Mouse (Mus musculus): ENCODE results near the gene C9orf72.

The C9orf72 gene

GRCm38 (mm10) chr4:35177926-35178645 lies 47.9 kb downstream of the C9orf72 start:
- DNase-seq (ENCODE audit: low read depth), result no peak

DNA sequence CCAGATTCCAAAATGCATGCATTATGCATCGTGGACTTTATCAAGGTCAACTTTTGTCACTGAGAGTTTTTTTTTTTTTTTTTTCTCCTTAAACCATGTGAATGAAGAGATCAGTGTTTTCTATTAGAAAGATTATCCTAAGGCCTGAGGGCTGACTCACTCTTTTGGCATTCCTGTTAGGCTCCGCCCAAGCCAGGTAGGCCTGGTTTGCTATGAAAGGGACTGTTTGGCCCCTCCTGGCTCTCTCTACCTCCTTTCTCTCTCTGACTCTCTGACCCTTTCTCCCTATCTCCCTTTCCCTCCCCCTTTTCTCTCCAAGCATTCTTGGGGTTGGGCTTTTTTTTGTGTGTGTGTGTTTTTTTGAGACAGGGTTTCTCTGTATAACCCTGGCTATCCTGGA lies 50.4 kb downstream of the C9orf72 start:
- no peak for DNase-seq (ENCODE audit: low read depth)

- DNase-seq (ENCODE audit: low read depth), result no peak
These were observed 52.4 kb downstream of the C9orf72 start for GRCm38 (mm10) chr4:35173551-35173950.

DNA sequence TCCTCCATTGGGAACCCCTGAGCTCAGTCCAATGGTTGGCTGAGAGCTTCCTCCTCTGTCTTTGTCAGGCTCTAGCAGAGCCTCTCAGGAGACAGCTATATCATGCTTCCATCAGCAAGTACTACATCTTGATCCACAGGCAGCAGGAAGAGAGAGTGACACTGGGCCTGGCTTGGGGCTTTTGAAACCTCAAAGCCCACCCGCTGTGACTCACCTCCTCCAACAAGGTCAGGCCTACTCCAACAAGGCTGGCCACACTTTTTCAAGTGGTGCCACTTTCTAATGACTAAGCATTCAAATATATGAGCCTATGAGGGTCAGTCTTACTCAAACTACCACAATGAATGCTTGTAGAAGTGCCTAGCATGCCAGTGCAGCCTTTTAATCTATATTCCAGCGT lies 53.5 kb downstream of the C9orf72 start:
- DNase-seq (ENCODE audit: low read depth), result no peak

- no peak for DNase-seq (ENCODE audit: low read depth)
These were observed 56.3 kb downstream of the C9orf72 start for GRCm38 (mm10) chr4:35169571-35170125.

DNA sequence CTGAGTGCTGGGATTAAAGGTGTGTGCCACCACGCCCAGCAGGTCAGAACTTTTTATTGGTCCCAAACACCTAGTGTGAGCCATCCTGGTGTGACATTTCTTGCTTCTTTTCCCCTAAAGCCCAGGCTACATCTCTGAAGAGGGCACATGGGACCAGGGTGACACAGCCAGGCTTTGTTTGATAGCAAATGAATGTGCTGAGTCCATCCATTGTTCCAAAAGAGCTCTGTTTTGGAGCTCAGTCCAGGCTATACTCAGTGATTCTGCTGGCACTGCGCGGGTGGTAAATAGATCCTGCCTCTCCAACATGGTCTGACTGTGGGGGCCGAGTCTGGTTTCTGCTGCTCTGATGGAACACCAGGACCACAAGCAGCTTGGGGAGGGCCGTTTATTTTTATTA lies 58.1 kb downstream of the C9orf72 start:
- no peak for DNase-seq (ENCODE audit: low read depth)

DNA sequence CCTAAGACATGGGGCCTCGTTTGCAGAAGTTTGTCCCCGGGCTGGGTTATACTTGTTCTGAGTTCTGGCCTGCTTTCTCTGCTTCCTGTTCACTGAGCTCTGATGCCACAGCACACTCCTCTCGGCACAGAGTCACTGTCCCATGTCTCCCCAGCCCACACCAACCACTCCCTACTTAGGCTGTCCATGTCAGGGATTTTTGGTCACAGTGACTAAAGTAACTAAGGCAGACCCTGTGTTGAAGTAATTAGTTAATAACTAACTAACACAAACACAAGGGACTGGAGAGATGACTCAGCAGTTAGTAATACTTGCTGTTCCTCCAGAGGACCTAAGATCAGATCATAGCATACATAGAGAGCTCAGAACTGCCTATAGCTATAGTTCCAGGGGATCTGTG lies 60.0 kb downstream of the C9orf72 start:
- DNase-seq (ENCODE audit: low read depth), result no peak

DNA sequence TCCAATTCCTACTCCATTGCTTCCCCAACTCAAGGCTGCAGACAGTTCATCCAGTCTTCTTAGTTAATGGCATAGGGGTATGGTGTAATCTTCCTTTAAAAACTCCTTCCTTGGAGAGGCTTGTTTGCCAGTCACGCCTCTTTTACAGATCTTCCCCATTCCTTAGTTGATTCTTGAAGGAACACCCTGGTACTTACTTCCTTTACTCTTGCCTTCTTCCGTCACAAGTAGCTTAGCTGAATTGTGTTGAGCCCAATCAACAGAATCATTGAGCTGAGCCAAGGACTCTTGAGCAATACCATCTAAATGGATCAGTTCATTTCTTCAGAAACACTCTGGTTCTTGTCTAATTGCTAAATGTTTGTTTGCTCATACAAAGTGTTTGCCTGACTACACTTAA lies 60.7 kb downstream of the C9orf72 start:
- no peak for DNase-seq (ENCODE audit: low read depth)

- no peak for DNase-seq (ENCODE audit: low read depth)
These were observed 68.2 kb downstream of the C9orf72 start for GRCm38 (mm10) chr4:35157815-35158214.

- DNase-seq (ENCODE audit: low read depth), result peak; percentile 91
These were observed 69.0 kb downstream of the C9orf72 start, which contains the start of gene Mob3b for GRCm38 (mm10) chr4:35156751-35157611. Gene Mob3b, minus strand, starts transcription at chr4:35157484.

DNA sequence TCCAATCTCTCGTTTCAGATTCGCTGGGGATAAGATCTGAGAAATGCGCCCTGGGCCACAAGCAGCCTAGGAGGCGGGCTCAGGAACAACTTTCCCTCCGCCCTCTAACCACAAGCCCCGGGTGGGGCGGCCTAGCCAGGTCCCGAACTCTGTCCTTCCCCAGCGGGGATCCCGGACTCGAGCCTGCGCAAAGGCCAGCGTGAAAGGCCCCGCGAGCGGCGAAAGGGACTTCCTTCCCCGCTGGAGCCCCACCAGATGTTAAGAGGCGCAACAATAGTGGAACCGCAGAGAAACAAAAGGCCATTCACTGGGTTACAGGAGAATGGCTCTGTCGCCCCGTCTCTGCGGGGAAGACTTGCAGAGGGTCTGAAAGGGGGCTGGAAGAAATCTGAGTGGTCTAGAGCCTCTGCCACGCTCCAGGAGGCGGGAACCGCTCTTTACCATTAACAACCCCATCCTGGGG lies 69.8 kb downstream of the C9orf72 start:
- DNase-seq (ENCODE audit: low read depth), result peak; percentile 73

DNA sequence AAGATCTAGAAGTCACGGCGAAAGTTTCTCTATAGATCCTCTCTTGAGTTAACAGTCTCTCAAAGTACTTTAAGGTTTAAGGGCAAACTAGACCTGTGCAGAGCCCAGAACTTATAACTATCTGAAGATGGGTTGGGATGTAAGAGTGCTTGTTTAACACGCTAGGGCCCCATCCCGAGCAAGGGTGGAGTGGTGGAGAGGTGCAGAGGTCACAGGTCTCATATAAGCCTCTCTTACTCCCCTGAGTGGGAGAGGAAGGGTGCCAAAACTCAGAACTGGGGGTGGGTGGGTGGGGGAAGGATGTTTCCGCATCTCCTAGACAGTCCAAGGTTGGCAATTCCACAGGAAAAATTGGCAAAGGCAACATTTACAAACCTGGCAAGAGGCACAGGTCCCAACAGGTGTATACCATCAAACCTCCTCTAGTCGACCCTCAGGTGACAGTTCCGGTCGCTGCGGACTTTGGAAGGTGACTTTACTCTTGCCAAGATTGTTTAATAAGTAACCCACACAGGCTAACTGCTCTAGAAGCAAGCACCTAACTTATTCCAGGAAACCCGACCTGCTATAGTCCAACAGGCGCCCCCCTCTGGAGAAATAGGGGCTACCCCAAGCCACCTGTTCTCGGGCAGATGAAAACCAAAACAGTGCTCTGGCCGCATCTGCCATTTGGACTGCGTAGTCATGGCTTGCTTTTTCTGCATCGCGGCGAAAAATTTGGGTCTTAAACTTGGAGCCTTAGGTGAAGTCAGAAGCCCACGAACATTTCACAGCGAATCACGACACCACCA lies 70.6 kb downstream of the C9orf72 start:
- peak; percentile 68 for DNase-seq (ENCODE audit: low read depth)

- no peak for DNase-seq (ENCODE audit: low read depth)
These were observed 71.9 kb downstream of the C9orf72 start for GRCm38 (mm10) chr4:35154051-35154450.

DNA sequence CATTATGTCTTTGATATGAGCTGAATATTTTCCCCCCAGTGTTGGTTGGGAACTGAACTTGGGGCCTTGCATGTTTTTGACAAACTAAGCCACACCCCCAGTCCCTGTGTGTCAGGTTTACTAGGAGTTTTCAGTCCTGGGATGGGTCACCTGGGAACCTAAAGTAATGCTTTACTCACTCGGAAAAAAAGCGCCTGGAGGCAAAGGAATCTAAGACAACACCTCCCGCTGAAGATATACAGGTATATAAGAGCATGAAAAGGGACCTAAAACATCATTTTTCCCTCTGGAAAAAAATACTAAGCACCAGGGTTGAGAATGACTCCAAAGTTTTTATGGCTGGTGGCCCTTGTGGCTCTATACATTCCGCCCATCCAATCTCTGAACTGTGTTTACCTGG lies 74.2 kb downstream of the C9orf72 start, which contains the start of gene Ifnk:
Ifnk (plus strand) TSS at position 301 of the 400 bp plus-strand sequence.
- no peak for DNase-seq (ENCODE audit: low read depth)

GRCm38 (mm10) chr4:35150706-35151105 lies 75.3 kb downstream of the C9orf72 start:
- DNase-seq (ENCODE audit: low read depth), result no peak

DNA sequence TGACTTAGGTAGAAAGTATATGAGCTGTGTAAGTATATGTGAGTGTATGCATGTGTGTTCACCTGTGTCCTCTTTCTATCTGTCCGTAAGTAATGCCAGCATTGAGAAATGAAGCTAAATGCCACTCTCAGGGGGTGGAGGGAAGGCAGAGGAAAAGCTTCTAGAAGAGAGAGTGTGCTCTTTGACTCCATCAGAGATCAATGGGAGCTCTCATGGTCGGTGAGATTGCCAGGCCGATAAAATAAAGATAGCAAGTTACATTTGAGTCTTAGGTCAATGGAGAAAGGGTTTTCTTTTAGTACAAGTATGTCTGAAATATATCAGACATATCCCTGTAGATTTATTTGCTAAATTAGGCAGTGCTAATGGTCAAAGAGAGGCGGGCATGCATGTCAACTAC lies 77.6 kb downstream of the C9orf72 start:
- DNase-seq (ENCODE audit: low read depth), result no peak

DNA sequence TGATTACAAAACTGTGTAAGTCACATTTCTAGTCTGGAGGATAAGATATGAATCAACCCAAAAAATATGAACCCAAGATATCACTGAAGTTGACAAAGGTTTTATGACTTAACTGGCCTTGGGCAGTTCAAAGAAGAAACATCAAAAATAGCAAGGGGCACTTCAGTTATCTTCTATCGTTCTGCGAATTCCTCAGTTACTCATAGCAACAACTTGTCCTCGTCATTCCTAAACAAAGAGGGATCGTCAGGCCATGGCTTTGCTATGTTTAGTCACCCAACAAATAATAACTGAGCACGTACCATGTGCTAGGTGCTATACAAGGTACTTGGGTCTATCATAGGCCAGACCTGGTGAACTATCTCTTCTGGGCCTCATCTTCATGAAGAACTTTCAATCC lies 79.4 kb downstream of the C9orf72 start:
- DNase-seq (ENCODE audit: low read depth), result no peak

- DNase-seq (ENCODE audit: low read depth), result no peak
These were observed 80.2 kb downstream of the C9orf72 start for GRCm38 (mm10) chr4:35145726-35146125.

DNA sequence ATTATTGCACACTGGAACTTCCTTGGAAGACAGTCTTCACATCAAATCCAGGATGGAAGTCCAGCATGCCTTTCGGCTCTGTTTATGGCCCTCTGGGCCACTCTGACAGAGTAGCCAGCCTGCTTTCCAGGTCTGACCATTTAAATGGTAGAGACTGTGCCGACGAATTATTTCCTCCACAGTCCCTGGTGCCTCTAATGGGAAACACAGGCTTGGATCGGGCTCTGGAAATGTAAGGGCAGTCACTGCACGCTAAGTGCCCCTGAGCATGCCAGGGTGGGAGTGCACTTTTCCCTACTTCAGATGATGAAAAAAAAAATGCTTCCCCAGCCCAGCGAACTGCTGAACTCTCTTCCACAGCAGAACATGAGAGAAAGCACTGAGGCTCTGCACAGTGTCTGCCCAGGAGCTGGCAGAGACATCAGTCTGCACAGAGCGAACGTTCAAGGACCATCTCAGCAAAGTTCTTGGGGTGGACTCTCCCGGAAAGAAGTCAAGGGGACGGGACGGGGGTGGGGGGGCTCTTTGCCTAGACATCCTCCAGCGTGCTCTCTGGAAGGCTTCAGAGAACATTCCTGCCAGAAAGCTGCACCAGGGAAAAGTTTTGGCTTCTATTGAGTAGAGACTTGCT lies 82.4 kb downstream of the C9orf72 start:
- no peak for DNase-seq (ENCODE audit: low read depth)

All from naive thymus-derived CD4-positive, alpha-beta T cell, adult 2 months (primary cell).